Mouse (Mus musculus) liver, embryonic 13.5 days (tissue): ENCODE results near the gene Lep. TPM values are rescaled to one million over a fixed set of nuclear protein-coding genes. Genes with fewer than 3 reads are reported as not detected.

Experiments used
- ATAC-seq: fragments of 200-750 bp; cut with Nextera tagmentation; 2 replicates; pipeline ENCODE4 v1.8.0; 2017; ENCODE audit warnings: low read depth, mild to moderate bottlenecking, moderate number of reproducible peaks, moderate library complexity
- DNase-seq: peaks from one replicate; pipeline ENCODE4 v3.0.0; 2022
- H3K27ac ChIP-seq: fragments of 300-500 bp; sonication (generic); 2 replicates; pipeline ENCODE4 v1.5.1; 2015; ENCODE audit warnings: moderate library complexity, mild to moderate bottlenecking, inconsistent platforms
- H3K27me3 ChIP-seq: fragments of 300-500 bp; sonication (generic); 2 replicates; pipeline ENCODE4 v1.6.1; 2015; ENCODE audit warnings: mild to moderate bottlenecking, inconsistent platforms
- H3K36me3 ChIP-seq: fragments of 300-500 bp; sonication (generic); 2 replicates; pipeline ENCODE4 v1.6.1; 2015; ENCODE audit warnings: mild to moderate bottlenecking, inconsistent platforms
- H3K4me1 ChIP-seq: fragments of 300-500 bp; sonication (generic); replicated peaks from 2 replicates; pipeline ENCODE4 v1.6.1; 2015; ENCODE audit warnings: inconsistent platforms
- H3K4me2 ChIP-seq: fragments of 300-500 bp; sonication (generic); 2 replicates; pipeline ENCODE4 v1.6.1; 2015; ENCODE audit warnings: inconsistent platforms, mild to moderate bottlenecking, moderate library complexity
- H3K4me3 ChIP-seq: fragments of 300-500 bp; sonication (generic); replicated peaks from 2 replicates; pipeline ENCODE4 v1.5.1; 2015; ENCODE audit warnings: mild to moderate bottlenecking, inconsistent platforms
- H3K9ac ChIP-seq: fragments of 300-500 bp; sonication (generic); 2 replicates; pipeline ENCODE4 v1.6.1; 2015; ENCODE audit warnings: mild to moderate bottlenecking, inconsistent platforms
- H3K9me3 ChIP-seq: fragments of 300-500 bp; sonication (generic); replicated peaks from 2 replicates; pipeline ENCODE4 v1.6.1; 2016; ENCODE audit warnings: inconsistent platforms
- WGBS: fragments of 180-500 bp; shearing (Covaris S2); methylation state at CpG from one replicate; pipeline ENCODE4 v1.1.7; 2015; ENCODE audit not compliant: insufficient replicate concordance; 5-methylcytosine and 5-hydroxymethylcytosine counted together
- polyA plus RNA-seq: library from polyadenylated mRNA; unstranded; fragments of >200 nt; fragmentation: Nextera tagmentation; extraction: Ambion mirVana; gene quantifications from 2 replicates; pipeline ENCODE4 v1.2.1, GENCODE M21; 2015

The Lep gene
- polyA plus RNA-seq, 1 experiment from 2014 or later = not detected

DNA sequence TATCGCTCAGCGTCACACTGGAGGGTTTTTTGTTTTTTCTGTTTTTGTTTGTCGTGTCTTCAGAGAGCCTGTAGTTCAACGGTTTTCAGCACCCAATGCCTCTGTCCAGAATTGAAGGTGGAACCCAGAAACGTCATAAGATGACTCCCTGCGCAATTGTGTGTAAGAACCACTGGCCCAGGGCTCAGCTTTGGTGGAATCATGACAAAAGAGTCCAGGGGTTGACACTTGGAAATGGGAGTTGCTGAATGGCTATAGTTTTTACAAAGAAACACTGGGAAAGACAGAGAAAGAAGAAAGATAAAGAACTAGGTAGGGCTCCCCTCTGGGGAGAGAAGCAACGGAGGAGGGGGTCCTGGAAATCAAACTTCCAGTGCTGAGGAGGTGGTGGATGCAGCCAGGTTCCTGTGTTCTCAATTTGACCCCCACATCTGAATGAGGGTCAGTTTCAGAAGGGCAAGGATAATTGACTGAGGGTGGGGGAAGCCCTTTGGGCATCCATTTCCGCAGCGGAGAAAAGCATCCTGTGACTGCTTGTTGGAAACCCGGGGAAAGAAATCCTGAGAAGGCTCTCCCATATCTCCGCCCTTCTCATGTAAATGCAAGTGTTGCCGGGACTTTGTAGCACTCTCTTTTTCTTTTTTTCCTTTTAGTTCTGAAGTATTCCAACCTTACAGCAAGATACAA is 34.1 kb upstream of the Lep start:
- 0 out of 2 replicates have a peak, but pooled peaks cover 3% of the 10 kb centered on the region for H3K4me1 ChIP-seq
- no peak overlapping the region for H3K4me2 ChIP-seq
- H3K9me3 ChIP-seq = no peaks in the 10 kb centered on the region
- WGBS = 27% methylated on average over 12 of the region's 12 CpGs
- no peak overlapping the region for H3K4me3 ChIP-seq
- H3K27me3 ChIP-seq = peaks cover 54% of the 10 kb centered on the region
- DNase-seq (no peak), ATAC-seq (no peak)
- H3K36me3 ChIP-seq = no peaks in the 10 kb centered on the region
- H3K9ac ChIP-seq = no peak overlapping the region
- no peak overlapping the region for H3K27ac ChIP-seq

GRCm38 (mm10) chr6:29026766-29027165 is 33.3 kb upstream of the Lep start:
- H3K27ac ChIP-seq = no peak overlapping the region
- 43% methylated on average over 6 of the region's 6 CpGs for WGBS
- ATAC-seq = no peak
- no peak for DNase-seq
- peaks cover 46% of the 10 kb centered on the region for H3K27me3 ChIP-seq
- H3K36me3 ChIP-seq = no peaks in the 10 kb centered on the region
- H3K4me1 ChIP-seq = 0 out of 2 replicates have a peak, but pooled peaks cover 3% of the 10 kb centered on the region
- no peaks in the 10 kb centered on the region for H3K9me3 ChIP-seq
- H3K4me2 ChIP-seq = no peak overlapping the region
- no peak overlapping the region for H3K9ac ChIP-seq
- H3K4me3 ChIP-seq = no peak overlapping the region

DNA sequence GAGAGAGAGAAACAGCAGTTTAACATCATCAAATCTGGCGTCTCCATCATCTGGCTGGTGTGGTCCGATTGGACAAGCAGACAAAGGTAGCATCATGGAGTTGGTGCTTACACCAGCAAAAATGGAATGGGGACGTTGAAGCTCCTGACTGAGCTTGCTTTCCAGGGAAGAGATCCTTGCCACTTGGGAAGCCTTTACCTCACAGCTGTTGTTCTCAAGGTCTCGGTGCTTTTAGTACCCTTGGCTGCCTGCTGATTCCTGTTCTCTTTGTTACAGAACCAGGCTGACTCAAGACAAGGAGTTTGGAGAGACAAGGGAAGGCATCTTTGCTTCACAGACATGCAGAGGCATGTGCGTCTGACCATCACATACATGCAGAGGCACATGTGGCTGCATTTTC is 31.9 kb upstream of the Lep start:
- 45% methylated on average over 5 of the region's 5 CpGs for WGBS
- no peak for ATAC-seq
- no peak overlapping the region for H3K9ac ChIP-seq
- no peak overlapping the region for H3K4me2 ChIP-seq
- no peak overlapping the region for H3K4me3 ChIP-seq
- H3K4me1 ChIP-seq = 0 out of 2 replicates have a peak, but pooled peaks cover 3% of the 10 kb centered on the region
- DNase-seq = no peak
- H3K27me3 ChIP-seq = peaks cover 32% of the 10 kb centered on the region
- no peaks in the 10 kb centered on the region for H3K36me3 ChIP-seq
- H3K9me3 ChIP-seq = no peaks in the 10 kb centered on the region
- no peak overlapping the region for H3K27ac ChIP-seq

- no peak overlapping the region for H3K9ac ChIP-seq
- no peak overlapping the region for H3K4me2 ChIP-seq
- WGBS = 41% methylated on average over 6 of the region's 6 CpGs
- H3K4me3 ChIP-seq = no peak overlapping the region
- H3K9me3 ChIP-seq = no peaks in the 10 kb centered on the region
- DNase-seq = no peak
- ATAC-seq = no peak
- no peaks in the 10 kb centered on the region for H3K36me3 ChIP-seq
- no peaks in the 10 kb centered on the region for H3K4me1 ChIP-seq
- H3K27ac ChIP-seq = no peak overlapping the region
- peaks cover 24% of the 10 kb centered on the region for H3K27me3 ChIP-seq
Observed at GRCm38 (mm10) chr6:29029521-29029920, 30.5 kb upstream of the Lep start.

DNA sequence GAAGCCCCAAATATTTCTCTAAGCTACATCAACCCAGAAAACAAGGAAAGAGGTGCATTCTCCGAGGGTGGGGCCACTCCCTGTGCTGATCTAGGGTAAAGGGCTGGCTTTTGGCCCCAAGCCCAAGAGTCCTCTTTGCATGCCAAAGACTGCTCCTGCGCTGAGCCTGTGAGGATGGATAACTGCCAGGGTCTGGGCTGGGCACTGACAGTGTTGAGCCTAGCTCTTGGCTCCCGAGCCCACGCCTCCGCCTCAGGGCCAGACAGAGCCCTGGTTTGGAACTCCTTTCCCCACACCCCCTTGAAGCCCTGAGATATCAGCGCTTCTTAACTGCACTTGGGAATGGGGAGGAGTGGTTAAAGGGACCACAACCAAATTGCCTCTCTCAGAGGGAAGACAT is 28.8 kb upstream of the Lep start:
- Histone ChIP-seq H3K4me1 (no peaks in the 10 kb centered on the region), H3K9me3 (no peaks in the 10 kb centered on the region), H3K9ac (no peak overlapping the region), H3K27me3 (peaks cover 8% of the 10 kb centered on the region), H3K4me2 (no peak overlapping the region), H3K27ac (no peak overlapping the region), H3K36me3 (no peaks in the 10 kb centered on the region), H3K4me3 (no peak overlapping the region)
- ATAC-seq = no peak
- 53% methylated on average over 6 of the region's 6 CpGs for WGBS
- DNase-seq = no peak

GRCm38 (mm10) chr6:29031704-29032310 is 28.2 kb upstream of the Lep start:
- H3K4me1 ChIP-seq = no peaks in the 10 kb centered on the region
- H3K27me3 ChIP-seq = peaks cover 3% of the 10 kb centered on the region
- no peak overlapping the region for H3K9ac ChIP-seq
- H3K4me2 ChIP-seq = no peak overlapping the region
- ATAC-seq (no peak), DNase-seq (no peak)
- no peaks in the 10 kb centered on the region for H3K36me3 ChIP-seq
- no peak overlapping the region for H3K27ac ChIP-seq
- H3K4me3 ChIP-seq = no peak overlapping the region
- WGBS = 77% methylated on average over 13 of the region's 13 CpGs
- H3K9me3 ChIP-seq = no peaks in the 10 kb centered on the region

- DNase-seq = no peak
- Histone ChIP-seq H3K4me3 (no peak overlapping the region), H3K9me3 (no peaks in the 10 kb centered on the region), H3K36me3 (no peaks in the 10 kb centered on the region), H3K27ac (no peak overlapping the region), H3K27me3 (no peaks in the 10 kb centered on the region), H3K9ac (no peak overlapping the region), H3K4me1 (no peaks in the 10 kb centered on the region), H3K4me2 (no peak overlapping the region)
- no peak for ATAC-seq
- 77% methylated on average over 12 of the region's 12 CpGs for WGBS
Observed at GRCm38 (mm10) chr6:29032411-29032810, 27.6 kb upstream of the Lep start.

GRCm38 (mm10) chr6:29033981-29034646 is 25.9 kb upstream of the Lep start:
- no peak for ATAC-seq
- H3K27ac ChIP-seq = no peak overlapping the region
- DNase-seq = no peak
- no peak overlapping the region for H3K4me3 ChIP-seq
- no peak overlapping the region for H3K4me2 ChIP-seq
- H3K36me3 ChIP-seq = no peaks in the 10 kb centered on the region
- no peaks in the 10 kb centered on the region for H3K27me3 ChIP-seq
- 70% methylated on average over 7 of the region's 7 CpGs for WGBS
- H3K9ac ChIP-seq = no peak overlapping the region
- H3K9me3 ChIP-seq = no peaks in the 10 kb centered on the region
- H3K4me1 ChIP-seq = no peaks in the 10 kb centered on the region

DNA sequence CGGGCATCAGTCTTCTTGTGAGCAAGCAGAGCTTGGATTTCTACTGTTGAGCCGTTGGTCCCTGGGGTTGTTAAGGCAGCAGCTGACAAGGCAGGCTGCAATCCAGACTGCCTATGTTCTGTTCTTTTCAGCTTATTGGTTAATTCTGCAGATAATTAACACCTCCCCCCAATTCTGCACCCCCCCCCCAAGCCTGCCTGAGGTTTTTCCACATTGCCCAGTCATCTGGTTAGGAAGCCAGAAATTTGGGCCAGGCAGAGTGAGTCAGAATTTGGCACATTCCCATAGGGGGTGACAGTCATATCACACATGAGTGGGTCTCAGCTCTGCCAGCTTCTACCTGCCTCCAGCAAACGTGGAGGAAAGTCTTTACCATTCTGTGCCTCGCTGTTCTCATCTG is 23.3 kb upstream of the Lep start:
- no peak overlapping the region for H3K27ac ChIP-seq

GRCm38 (mm10) chr6:29040266-29040665 is 19.8 kb upstream of the Lep start:
- H3K27me3 ChIP-seq = no peaks in the 10 kb centered on the region
- H3K9ac ChIP-seq = no peak overlapping the region
- no peak overlapping the region for H3K4me3 ChIP-seq
- no peaks in the 10 kb centered on the region for H3K36me3 ChIP-seq
- ATAC-seq (no peak), DNase-seq (no peak)
- no peaks in the 10 kb centered on the region for H3K9me3 ChIP-seq
- no peak overlapping the region for H3K4me2 ChIP-seq
- WGBS = 65% methylated on average over 2 of the region's 2 CpGs
- H3K4me1 ChIP-seq = no peaks in the 10 kb centered on the region
- no peak overlapping the region for H3K27ac ChIP-seq

More for the DNA sequence above, 23.3 kb upstream of the Lep start:
- Histone ChIP-seq H3K9ac (no peak overlapping the region), H3K9me3 (no peaks in the 10 kb centered on the region), H3K27me3 (no peaks in the 10 kb centered on the region), H3K36me3 (no peaks in the 10 kb centered on the region), H3K4me1 (no peaks in the 10 kb centered on the region), H3K4me2 (no peak overlapping the region), H3K4me3 (no peak overlapping the region)
- ATAC-seq = no peak
- DNase-seq = no peak
- 33% methylated on average over 4 of the region's 4 CpGs for WGBS

DNA sequence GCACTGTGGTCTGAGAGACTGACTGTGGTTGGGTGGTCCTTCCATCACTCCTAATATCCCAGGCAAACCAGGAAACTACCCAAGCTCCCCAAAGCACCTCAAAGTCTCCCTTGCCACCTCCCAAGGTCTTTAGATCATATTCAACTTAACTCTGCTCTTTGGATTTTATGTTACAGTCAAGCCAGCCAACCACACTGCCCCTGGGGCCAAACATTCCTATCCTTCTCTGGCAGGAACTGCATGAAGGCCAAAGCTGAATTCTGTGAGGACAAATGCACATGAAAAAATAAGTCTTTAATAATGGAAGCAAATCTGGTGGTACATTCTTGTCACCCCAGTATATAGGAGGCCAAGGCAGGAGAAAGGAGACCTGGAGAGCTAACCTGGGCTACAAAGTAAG is 16.0 kb upstream of the Lep start:
- Histone ChIP-seq H3K4me3 (no peak overlapping the region), H3K9me3 (no peaks in the 10 kb centered on the region), H3K4me2 (no peak overlapping the region), H3K36me3 (no peaks in the 10 kb centered on the region), H3K9ac (no peak overlapping the region), H3K27ac (no peak overlapping the region), H3K4me1 (no peaks in the 10 kb centered on the region), H3K27me3 (no peaks in the 10 kb centered on the region)
- no peak for DNase-seq
- no peak for ATAC-seq

GRCm38 (mm10) chr6:29049926-29050325 is 10.1 kb upstream of the Lep start:
- ATAC-seq (no peak), DNase-seq (no peak)
- Histone ChIP-seq H3K9ac (no peak overlapping the region), H3K4me1 (no peaks in the 10 kb centered on the region), H3K4me3 (no peak overlapping the region), H3K4me2 (no peak overlapping the region), H3K36me3 (no peaks in the 10 kb centered on the region), H3K9me3 (no peaks in the 10 kb centered on the region), H3K27ac (no peak overlapping the region), H3K27me3 (no peaks in the 10 kb centered on the region)
- 57% methylated on average over 5 of the region's 5 CpGs for WGBS
